Mouse (Mus musculus): ENCODE measurements at regions not wholly inside any gene's neighbourhood (a gene's known extent, or its start where the extent isn't known, plus 50 kb on each side); places are given as distances from the start of the nearest gene placed in this dataset.

- H3K4me1 ChIP-seq (replicated peaks), result peaks cover 26% of the 10 kb centered on the region
- no peak overlapping the region for H3K4me3 ChIP-seq
- H3K9ac ChIP-seq, result no peak overlapping the region
- no peaks in the 10 kb centered on the region for H3K36me3 ChIP-seq
- H3K27me3 ChIP-seq, result 0 out of 2 replicates have a peak, but pooled peaks cover 22% of the 10 kb centered on the region
- H3K27ac ChIP-seq, result no peak overlapping the region
- H3K4me2 ChIP-seq, result no peak overlapping the region
- ATAC-seq (ENCODE audit: low FRiP score), result no peak
- 88% methylated on average over 19 of the region's 19 CpGs for WGBS
- no peaks in the 10 kb centered on the region for H3K9me3 ChIP-seq
Observed at GRCm38 (mm10) chr14:25401104-25401963, 57.7 kb upstream of the Zmiz1 start.

- H3K4me1 ChIP-seq (replicated peaks), result peaks cover 18% of the 10 kb centered on the region
- WGBS, result 82% methylated on average over 1 of the region's 1 CpGs
- ATAC-seq (ENCODE audit: low FRiP score), result no peak
- H3K36me3 ChIP-seq, result no peaks in the 10 kb centered on the region
- H3K9ac ChIP-seq, result no peak overlapping the region
- no peak overlapping the region for H3K4me2 ChIP-seq
- no peak overlapping the region for H3K4me3 ChIP-seq
- H3K27ac ChIP-seq, result no peak overlapping the region
- 0 out of 2 replicates have a peak, but pooled peaks cover 22% of the 10 kb centered on the region for H3K27me3 ChIP-seq
- no peaks in the 10 kb centered on the region for H3K9me3 ChIP-seq
Observed at GRCm38 (mm10) chr14:25402409-25402808, 56.6 kb upstream of the Zmiz1 start.

GRCm38 (mm10) chr14:25405191-25405590 lies 53.8 kb upstream of the Zmiz1 start:
- 76% methylated on average over 4 of the region's 4 CpGs for WGBS
- Histone ChIP-seq H3K27me3 (0 out of 2 replicates have a peak, but pooled peaks cover 22% of the 10 kb centered on the region), H3K36me3 (no peaks in the 10 kb centered on the region), H3K9me3 (no peaks in the 10 kb centered on the region), H3K4me1 (replicated peaks) (peaks cover 11% of the 10 kb centered on the region), H3K4me3 (no peak overlapping the region), H3K4me2 (no peak overlapping the region), H3K9ac (no peak overlapping the region), H3K27ac (no peak overlapping the region)
- no peak for ATAC-seq (ENCODE audit: low FRiP score)

- H3K9ac ChIP-seq, result no peak overlapping the region
- H3K4me2 ChIP-seq, result no peak overlapping the region
- 94% methylated on average over 3 of the region's 3 CpGs for WGBS
- peaks cover 11% of the 10 kb centered on the region for H3K4me1 ChIP-seq (replicated peaks)
- no peak for ATAC-seq (ENCODE audit: low FRiP score)
- 0 out of 2 replicates have a peak, but pooled peaks cover 22% of the 10 kb centered on the region for H3K27me3 ChIP-seq
- no peaks in the 10 kb centered on the region for H3K36me3 ChIP-seq
- no peaks in the 10 kb centered on the region for H3K9me3 ChIP-seq
- H3K27ac ChIP-seq, result no peak overlapping the region
- H3K4me3 ChIP-seq, result no peak overlapping the region
Observed at GRCm38 (mm10) chr14:25406059-25406458, 52.9 kb upstream of the Zmiz1 start.

GRCm38 (mm10) chr14:25406613-25407012 lies 52.4 kb upstream of the Zmiz1 start:
- no peak overlapping the region for H3K4me2 ChIP-seq
- WGBS, result 90% methylated on average over 6 of the region's 6 CpGs
- no peak overlapping the region for H3K27ac ChIP-seq
- H3K4me3 ChIP-seq, result no peak overlapping the region
- peaks cover 11% of the 10 kb centered on the region for H3K4me1 ChIP-seq (replicated peaks)
- H3K9me3 ChIP-seq, result no peaks in the 10 kb centered on the region
- H3K27me3 ChIP-seq, result 0 out of 2 replicates have a peak, but pooled peaks cover 19% of the 10 kb centered on the region
- no peaks in the 10 kb centered on the region for H3K36me3 ChIP-seq
- ATAC-seq (ENCODE audit: low FRiP score), result no peak
- H3K9ac ChIP-seq, result no peak overlapping the region

GRCm38 (mm10) chr14:25407111-25407510 lies 51.9 kb upstream of the Zmiz1 start:
- whole genome bisulfite sequencing, result 68% methylated on average over 7 of the region's 7 CpGs
- no peak overlapping the region for H3K4me3 ChIP-seq
- no peaks in the 10 kb centered on the region for H3K9me3 ChIP-seq
- no peaks in the 10 kb centered on the region for H3K36me3 ChIP-seq
- H3K4me1 ChIP-seq (replicated peaks), result peaks cover 11% of the 10 kb centered on the region
- no peak overlapping the region for H3K9ac ChIP-seq
- no peak overlapping the region for H3K4me2 ChIP-seq
- ATAC-seq (ENCODE audit: low FRiP score), result no peak
- 0 out of 2 replicates have a peak, but pooled peaks cover 15% of the 10 kb centered on the region for H3K27me3 ChIP-seq
- H3K27ac ChIP-seq, result no peak overlapping the region

All from hindbrain, embryonic 13.5 days (tissue).